Mouse (Mus musculus) ES-Bruce4 (cell line): ENCODE measurements around the gene Vmac. TPM values are rescaled to one million over a fixed set of nuclear protein-coding genes. Genes with fewer than 3 reads are reported as not detected.
A peak's percentile ranks its signal among the peaks of the same experiment; 100 is the strongest.

Experiments used
- H3K27ac ChIP-seq: 2 replicates; pipeline ENCODE4 v1.5.1; 2012; ENCODE audit warnings: low read length, inconsistent platforms; ENCODE audit not compliant: insufficient read depth
- H3K27me3 ChIP-seq: 2 replicates; pipeline ENCODE4 v1.6.1; 2012; ENCODE audit warnings: mild to moderate bottlenecking, low read length, inconsistent platforms; ENCODE audit not compliant: control insufficient read depth, poor library complexity, insufficient read depth, severe bottlenecking
- H3K36me3 ChIP-seq: 2 replicates; pipeline ENCODE4 v1.6.1; 2012; ENCODE audit warnings: inconsistent platforms, mild to moderate bottlenecking, low read length, moderate library complexity; ENCODE audit not compliant: control insufficient read depth, poor library complexity, insufficient read depth, severe bottlenecking
- H3K4me1 ChIP-seq: one replicate; pipeline ENCODE4 v1.8.1; 2011; ENCODE audit warnings: low read length; ENCODE audit not compliant: control insufficient read depth, insufficient read depth
- H3K4me3 ChIP-seq: 2 replicates; pipeline ENCODE4 v1.5.1; 2011; ENCODE audit warnings: low read depth, mild to moderate bottlenecking, low read length
- H3K9ac ChIP-seq: 2 replicates; pipeline ENCODE4 v1.6.1; 2012; ENCODE audit warnings: low read depth, mild to moderate bottlenecking, inconsistent platforms; ENCODE audit not compliant: poor library complexity, severe bottlenecking
- H3K9me3 ChIP-seq: replicated peaks from 2 replicates; pipeline ENCODE4 v1.6.1; 2012; ENCODE audit warnings: mild to moderate bottlenecking, low read length, inconsistent platforms; ENCODE audit not compliant: control insufficient read depth, poor library complexity, insufficient read depth, severe bottlenecking
- CTCF ChIP-seq: IDR thresholded peaks from one replicate; pipeline ENCODE4 v1.8.1; 2011; ENCODE audit warnings: low read depth, low read length
- EP300 ChIP-seq: IDR thresholded peaks from 2 replicates; pipeline ENCODE4 v1.6.1; 2011; ENCODE audit warnings: low read depth, low read length; ENCODE audit not compliant: insufficient read depth
- POLR2A ChIP-seq: IDR thresholded peaks from one replicate; pipeline ENCODE4 v1.8.1; 2011; ENCODE audit warnings: low read length; ENCODE audit not compliant: insufficient read depth
- polyA plus RNA-seq: library from polyadenylated mRNA; stranded (reverse); fragments of >200 nt; gene quantifications from 2 replicates; pipeline ENCODE4 v1.2.4, GENCODE M21; 2011; ENCODE audit warnings: low read depth; ENCODE audit not compliant: missing spikeins, insufficient read depth, insufficient read length

The Vmac gene
- polyA plus RNA-seq, 1 experiment: 23.2 TPM

DNA sequence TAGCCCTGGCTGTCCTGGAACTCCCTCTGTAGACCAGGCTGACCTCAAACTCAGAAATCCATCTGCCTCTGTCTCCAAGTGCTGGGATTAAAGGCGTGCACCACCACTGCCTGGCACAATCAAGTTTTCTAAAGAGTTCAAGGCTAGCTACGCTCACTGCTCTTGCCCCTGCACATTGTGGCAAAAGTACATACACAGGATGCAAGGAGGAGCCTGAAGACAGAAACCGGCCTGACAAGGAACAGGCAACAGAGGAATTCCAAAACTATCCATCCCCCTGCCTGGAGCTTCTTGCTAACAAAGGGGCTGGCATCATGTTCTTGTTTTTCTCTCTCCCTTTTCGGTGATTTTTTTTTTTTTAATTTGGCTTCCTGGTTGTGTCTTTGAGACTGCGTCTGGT is 26.4 kb upstream of the Vmac start:
- no peaks in the 10 kb centered on the region for H3K9me3 ChIP-seq
- TF ChIP-seq EP300 (no peak), POLR2A (no peak), CTCF (no peak)
- H3K9ac ChIP-seq: no peak overlapping the region
- H3K36me3 ChIP-seq: no peaks in the 10 kb centered on the region
- no peak overlapping the region for H3K27ac ChIP-seq
- H3K27me3 ChIP-seq: no peaks in the 10 kb centered on the region
- no peak overlapping the region for H3K4me3 ChIP-seq
- no peaks in the 10 kb centered on the region for H3K4me1 ChIP-seq

DNA sequence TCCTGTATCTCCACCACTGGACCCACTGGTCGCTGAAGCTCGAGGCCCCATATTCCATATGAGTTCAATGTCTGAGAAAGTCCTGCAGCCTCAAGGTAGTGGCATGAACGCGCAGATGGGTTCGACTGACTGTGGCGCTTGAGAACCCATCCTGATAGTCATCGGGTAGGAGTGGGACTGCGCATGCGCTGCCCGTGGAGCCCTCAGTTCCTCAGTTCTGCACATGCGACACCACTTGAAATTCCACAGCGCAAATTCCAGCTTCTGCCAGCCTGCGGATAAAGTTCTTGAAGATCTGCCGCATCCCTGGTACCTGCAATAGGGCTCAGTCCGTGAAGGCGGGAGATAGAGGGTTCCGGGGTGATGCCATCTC is 23.0 kb upstream of the Vmac start:
- Histone ChIP-seq H3K4me3 (peak overlapping the region; percentile 5; the same call in 1 of the 2 replicates), H3K36me3 (no peaks in the 10 kb centered on the region), H3K9me3 (no peaks in the 10 kb centered on the region), H3K4me1 (no peaks in the 10 kb centered on the region), H3K27me3 (no peaks in the 10 kb centered on the region), H3K9ac (no peak overlapping the region), H3K27ac (no peak overlapping the region)
- TF ChIP-seq CTCF (no peak), POLR2A (no peak), EP300 (no peak)

DNA sequence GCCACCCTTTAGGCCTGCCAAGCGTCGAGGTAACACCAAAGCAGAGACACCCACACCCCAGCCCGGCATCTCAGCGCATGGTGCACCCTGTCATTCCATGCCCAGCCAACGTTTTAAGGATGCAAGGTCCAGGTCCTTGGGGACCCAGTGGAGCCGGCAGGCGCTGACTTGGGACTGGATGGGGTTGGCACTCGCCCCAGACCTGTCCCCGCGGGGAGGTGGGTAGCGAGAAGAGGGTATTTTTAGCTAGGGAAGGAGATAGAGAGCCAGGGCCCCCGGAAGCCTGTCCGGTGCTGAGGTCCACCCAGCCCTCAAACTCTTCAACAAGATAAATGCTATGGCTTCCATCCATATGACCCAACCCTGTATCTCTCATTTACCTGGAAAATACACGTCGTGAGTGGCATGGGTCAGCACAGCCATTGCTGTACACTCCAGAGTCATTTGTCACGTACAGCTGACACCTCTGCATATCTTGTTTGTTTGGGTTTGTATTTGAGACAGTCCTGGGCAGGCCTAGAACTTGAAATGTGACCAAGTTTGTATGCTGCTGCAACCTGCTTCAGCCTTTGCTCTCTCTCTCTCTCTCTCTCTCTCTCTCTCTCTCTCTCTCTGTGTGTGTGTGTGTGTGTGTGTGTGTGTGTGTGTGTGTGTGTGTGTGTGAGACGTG is 22.4 kb upstream of the Vmac start:
- no peak overlapping the region for H3K4me3 ChIP-seq
- no peak overlapping the region for H3K9ac ChIP-seq
- TF ChIP-seq CTCF (no peak), POLR2A (no peak), EP300 (no peak)
- H3K27me3 ChIP-seq: no peaks in the 10 kb centered on the region
- no peak overlapping the region for H3K27ac ChIP-seq
- H3K9me3 ChIP-seq: no peaks in the 10 kb centered on the region
- no peaks in the 10 kb centered on the region for H3K4me1 ChIP-seq
- no peaks in the 10 kb centered on the region for H3K36me3 ChIP-seq

DNA sequence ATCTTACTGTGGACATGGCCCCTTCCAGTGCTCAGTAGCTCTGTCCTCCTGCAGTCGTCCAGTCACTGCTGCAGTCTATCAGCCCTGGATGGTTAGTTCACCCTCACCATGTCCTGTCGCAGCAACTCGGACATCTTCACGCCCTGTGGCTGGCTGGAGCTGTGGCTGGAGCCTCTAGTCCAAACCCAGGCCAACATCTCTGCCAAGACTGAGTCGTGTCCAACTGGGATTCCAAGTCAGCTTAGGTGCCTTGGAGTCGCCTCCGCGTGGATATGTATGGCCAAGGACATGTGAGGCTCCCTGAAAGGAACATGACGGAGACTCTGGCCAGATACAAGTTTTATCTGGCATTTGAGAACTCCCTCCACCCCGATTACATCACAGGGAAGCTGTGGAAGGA is 20.4 kb upstream of the Vmac start:
- Histone ChIP-seq H3K9ac (no peak overlapping the region), H3K36me3 (no peaks in the 10 kb centered on the region), H3K4me1 (no peaks in the 10 kb centered on the region), H3K27ac (no peak overlapping the region), H3K4me3 (no peak overlapping the region), H3K9me3 (no peaks in the 10 kb centered on the region), H3K27me3 (no peaks in the 10 kb centered on the region)
- TF ChIP-seq CTCF (no peak), EP300 (no peak), POLR2A (no peak)

DNA sequence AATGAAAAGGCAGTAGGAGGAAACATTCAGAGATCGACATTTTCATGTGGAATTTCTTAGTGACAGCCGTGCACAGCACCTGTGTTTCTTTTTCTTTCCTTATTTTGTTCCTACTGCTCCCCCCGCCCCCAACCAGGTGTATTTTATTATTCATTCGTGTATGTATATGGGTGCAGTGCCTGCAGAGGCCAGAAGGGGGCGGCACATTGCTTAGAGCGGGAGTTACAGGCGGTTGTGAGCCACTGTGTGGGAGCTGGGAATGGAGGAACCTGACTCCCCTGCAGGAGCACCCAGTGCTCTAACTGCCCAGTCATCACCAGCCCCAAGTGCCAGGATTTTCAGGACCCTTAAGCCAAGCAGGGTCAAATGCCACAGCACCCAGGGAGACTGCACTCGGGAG is 18.7 kb upstream of the Vmac start:
- Histone ChIP-seq H3K9ac (no peak overlapping the region), H3K4me1 (no peaks in the 10 kb centered on the region), H3K27ac (no peak overlapping the region), H3K4me3 (no peak overlapping the region), H3K9me3 (no peaks in the 10 kb centered on the region), H3K36me3 (no peaks in the 10 kb centered on the region), H3K27me3 (no peaks in the 10 kb centered on the region)
- TF ChIP-seq EP300 (no peak), CTCF (peak; percentile 86)

DNA sequence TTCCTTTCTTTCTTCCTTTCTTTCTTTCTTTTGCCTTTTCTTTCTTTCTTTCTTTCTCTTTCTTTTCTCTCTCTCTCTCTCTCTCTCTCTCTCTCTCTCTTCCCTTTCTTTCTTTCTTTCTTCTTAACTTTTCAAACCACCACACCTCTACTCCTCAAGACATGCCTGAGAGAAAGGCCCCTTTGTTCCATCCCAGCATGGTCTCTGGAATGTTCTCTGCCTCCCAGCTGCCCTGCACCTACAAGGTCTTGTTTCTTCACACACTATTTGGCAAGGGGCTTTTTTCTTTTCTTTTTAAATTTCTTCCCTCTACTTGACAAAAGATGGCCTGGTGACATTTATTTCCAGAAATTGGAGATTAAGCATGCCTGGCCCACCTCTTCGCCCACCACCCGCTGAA is 11.8 kb upstream of the Vmac start:
- Histone ChIP-seq H3K36me3 (no peaks in the 10 kb centered on the region), H3K4me1 (peaks cover 9% of the 10 kb centered on the region), H3K27me3 (no peaks in the 10 kb centered on the region), H3K27ac (no peak overlapping the region), H3K4me3 (no peak overlapping the region), H3K9ac (no peak overlapping the region), H3K9me3 (no peaks in the 10 kb centered on the region)
- TF ChIP-seq CTCF (no peak), EP300 (no peak), POLR2A (no peak)
